17 mouse cellular contexts compared by ENCODE assay signal in the genomic region with DNA sequence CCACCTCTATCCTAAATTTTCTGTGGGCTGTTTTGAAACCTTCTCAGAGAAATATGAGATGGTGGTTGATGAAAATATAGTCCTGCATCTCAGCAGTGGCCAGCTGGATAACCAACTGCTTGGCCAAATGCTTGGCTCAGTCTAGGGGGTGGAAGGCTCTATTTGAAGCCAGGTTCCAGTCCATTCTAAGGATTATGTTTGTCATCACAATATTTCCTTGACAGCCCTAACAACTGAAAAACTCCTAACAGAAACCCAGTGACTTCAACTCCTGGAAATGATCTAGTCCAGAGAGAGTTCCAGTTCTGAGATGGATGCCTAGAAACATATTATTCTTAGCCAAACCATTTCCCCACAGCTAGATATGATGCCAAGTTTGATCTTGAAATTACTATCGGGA. TPM values are rescaled to one million over a fixed set of nuclear protein-coding genes. Genes with fewer than 3 reads are reported as not detected.
DNase-seq lines count a peak whose midpoint lies in the region; ATAC-seq and TF ChIP-seq lines count a peak whose summit lies in the region.
"Had no signal": no experiment of that assay in that cellular context is flagged by ENCODE, and none has a peak within 500 bp of the region (broad histone marks: within the 10 kb centered on the region; RNA-seq: fewer than 3 reads in every experiment).

No protein-coding gene starts in this region.

- no peak for TF ChIP-seq CTCF in forebrain, postnatal 0 days (IDR thresholded peaks at IDR 0.05; ENCODE audit: low read depth)

- H3K9me3 ChIP-seq in forebrain, postnatal 0 days (ENCODE audit: low read length), result no peaks in the 10 kb centered on the region
- H3K9me3 ChIP-seq: limb, embryonic 13.5 days; midbrain, embryonic 13.5 days had no signal

- H3K36me3 ChIP-seq in forebrain, postnatal 0 days (ENCODE audit: insufficient read depth), result no peaks in the 10 kb centered on the region; the same call in 1 of the 2 replicates
- H3K36me3 ChIP-seq: limb, embryonic 13.5 days had no signal

- no peak overlapping the region for H3K27ac ChIP-seq in forebrain, postnatal 0 days (ENCODE audit: low read depth, low read length)
- H3K27ac ChIP-seq: hindbrain, postnatal 0 days; limb, embryonic 13.5 days; macrophage; midbrain, embryonic 13.5 days had no signal

- H3K4me1 ChIP-seq in forebrain, postnatal 0 days (ENCODE audit: insufficient read depth), result 0 out of 2 replicates have a peak, but pooled peaks cover 5% of the 10 kb centered on the region
- H3K4me1 ChIP-seq: midbrain, embryonic 13.5 days had no signal

- DNase-seq in cerebellum, adult 18-20 months, result peak; percentile 24 to 36
- DNase-seq in cerebellum, postnatal 4 days (ENCODE audit: low spot score in 2 of 2), result no peak
- peak; percentile 38 for DNase-seq in heart, adult 8-10 months (ENCODE audit: low spot score)
- DNase-seq in heart, postnatal 25 days (ENCODE audit: low spot score), result no peak
- DNase-seq in right cerebral cortex, postnatal 10 days (ENCODE audit: low spot score in 2 of 2), result peak; percentile 32 to 49
- no peak for DNase-seq in right cerebral cortex, postnatal 4 days
- no peak for DNase-seq in kidney, adult 11 months
- no peak for DNase-seq in forebrain, postnatal 0 days
- DNase-seq: kidney, postnatal 36 days; layer of hippocampus, postnatal 36 days; right cerebral cortex, adult 18-20 months; thymus, postnatal 25 days had no signal

- 69% methylated on average over 1 of the region's 1 CpGs for WGBS in forebrain, postnatal 0 days

- intact Hi-C loops in heart, postnatal 25 days (cut with DNase I), result no loop called here

- H3K4me3 ChIP-seq in forebrain, postnatal 0 days (ENCODE audit: low read depth, low read length), result no peak overlapping the region
- H3K4me3 ChIP-seq: limb, embryonic 13.5 days; midbrain, embryonic 13.5 days had no signal

- no peak overlapping the region for H3K9ac ChIP-seq in forebrain, postnatal 0 days
- H3K9ac ChIP-seq: limb, embryonic 13.5 days; midbrain, embryonic 13.5 days had no signal

- H3K27me3 ChIP-seq in forebrain, postnatal 0 days (ENCODE audit: insufficient read depth, low read length), result no peaks in the 10 kb centered on the region
- H3K27me3 ChIP-seq: limb, embryonic 13.5 days; midbrain, embryonic 13.5 days had no signal

- no peak overlapping the region for H3K4me2 ChIP-seq in forebrain, postnatal 0 days (ENCODE audit: low read depth)
- H3K4me2 ChIP-seq: limb, embryonic 13.5 days; midbrain, embryonic 13.5 days had no signal

- no peak for ATAC-seq in forebrain, postnatal 0 days
- ATAC-seq: forebrain, embryonic 16.5 days; midbrain, embryonic 13.5 days had no signal

RNA-seq across cellular contexts. Expression of a gene that starts 35.3 kb away (rescaled TPM):
- total RNA-seq in heart, adult 8-10 months (2022), result 1 to 10 TPM; 1.2 to 2.0 (median 1.7) TPM
- total RNA-seq in heart, postnatal 25 days (2021), result 1 to 10 TPM; 4.2 to 4.4 TPM
- 598 and 696 TPM in 2 replicates for total RNA-seq in forebrain, postnatal 0 days (2014; rRNA removed)
- polyA plus RNA-seq in forebrain, postnatal 0 days (2015; fragmentation: Nextera tagmentation; extraction: Ambion mirVana), result 916 and 1,048 TPM in 2 replicates

Comparison
In these comparisons a context has a peak if more than half of its experiments do, and no peak if none do; other contexts are left out.
1. DNase-seq: peak in cerebellum, adult 18-20 months (2 of 2), heart, adult 8-10 months (single experiment) and right cerebral cortex, postnatal 10 days (2 of 2); none in cerebellum, postnatal 4 days (0 of 2), heart, postnatal 25 days (single experiment), right cerebral cortex, postnatal 4 days (single experiment), kidney, adult 11 months (single experiment) and forebrain, postnatal 0 days (single experiment).
2. RNA of a gene that starts 35.3 kb away (total RNA-seq): 598 to 696 TPM in forebrain, postnatal 0 days; 4.2 to 4.4 TPM in heart, postnatal 25 days and 1.2 to 2.0 TPM in heart, adult 8-10 months; every median in the first group is over 100 times any median in the second.